Mouse (Mus musculus) stomach, postnatal 0 days (tissue): Measurements from ENCODE around the gene Szt2.

Experiments used
- CTCF ChIP-seq: IDR thresholded peaks from 2 replicates; pipeline ENCODE4 v1.5.1; 2016; ENCODE audit warnings: antibody characterized with exemption, low read depth, mild to moderate bottlenecking, moderate library complexity
- EP300 ChIP-seq: optimal IDR thresholded peaks from 2 replicates; pipeline ENCODE3; 2016; ENCODE audit warnings: antibody characterized with exemption

- TF ChIP-seq CTCF = no peak
- TF ChIP-seq EP300 = no peak
Observed at GRCm38 (mm10) chr4:118445088-118445487, 36.0 kb upstream of the Szt2 start.
